Mouse (Mus musculus): ENCODE measurements at regions not wholly inside any gene's neighbourhood (a gene's known extent, or its start where the extent isn't known, plus 50 kb on each side); places are given as distances from the start of the nearest gene placed in this dataset.
A peak's percentile ranks its signal among the peaks of the same experiment; 100 is the strongest.

DNA sequence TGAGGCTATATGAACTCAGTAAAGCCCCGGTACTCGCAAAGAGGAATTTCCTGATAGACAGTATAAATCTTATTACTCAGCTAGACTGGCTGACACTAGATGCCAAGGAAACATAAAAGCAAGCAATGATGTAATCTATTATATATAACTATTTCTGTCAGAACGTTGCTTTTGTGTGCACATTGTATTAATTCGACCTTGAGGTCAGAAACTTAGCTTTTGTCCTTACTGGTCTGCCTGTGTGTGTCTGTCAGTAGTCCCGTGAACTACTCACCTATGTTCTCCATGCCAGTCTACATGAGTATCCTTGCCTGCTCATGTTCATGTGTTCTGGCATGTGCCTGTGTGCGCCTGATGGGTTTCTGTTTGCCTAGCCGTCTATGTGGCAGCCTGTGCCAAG is 70.5 kb downstream of the Tmx1 start:
- no peak for ATAC-seq (ENCODE audit: insufficient number of reproducible peaks, low FRiP score, low TSS enrichment)

DNA sequence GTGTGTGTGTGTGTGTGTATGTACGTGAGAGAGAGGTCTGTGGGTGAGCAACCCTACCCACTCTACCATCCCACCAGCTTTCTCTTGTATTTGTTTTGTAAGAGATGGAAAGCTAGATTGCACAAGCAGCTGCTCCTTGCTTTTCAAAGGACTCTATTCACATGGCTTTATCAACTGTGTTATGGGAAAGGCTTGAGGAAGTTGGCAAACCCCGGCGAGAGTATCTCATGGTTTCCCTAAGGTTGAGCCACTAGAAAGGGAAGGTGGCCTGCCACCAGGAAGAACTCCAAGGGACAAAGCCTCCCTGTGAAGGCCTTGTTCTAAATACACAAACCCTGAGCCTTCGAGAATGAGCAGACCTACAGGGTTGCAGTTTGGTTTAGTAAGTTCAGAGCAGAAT is 71.8 kb downstream of the Tmx1 start:
- no peak for ATAC-seq (ENCODE audit: insufficient number of reproducible peaks, low FRiP score, low TSS enrichment)

DNA sequence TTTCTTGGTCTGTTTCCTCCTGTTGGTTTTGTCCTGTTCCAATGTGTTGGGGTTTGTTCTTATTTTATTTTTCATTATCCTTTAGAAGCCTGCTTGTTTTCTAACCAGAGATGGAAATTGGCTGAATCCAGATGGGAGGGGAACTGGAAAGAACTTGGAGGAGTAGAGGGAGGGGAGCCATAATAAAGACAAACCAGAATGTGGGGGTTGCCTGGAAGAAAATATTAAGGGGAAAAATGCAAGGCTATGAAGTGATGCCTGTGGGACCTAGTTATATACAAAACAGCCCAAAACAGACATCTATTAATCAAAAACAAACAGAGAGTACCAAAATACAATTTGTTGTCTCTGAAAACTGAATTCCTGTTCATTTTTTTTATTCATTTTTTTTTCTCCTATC is 78.8 kb downstream of the Tmx1 start:
- no peak for ATAC-seq (ENCODE audit: insufficient number of reproducible peaks, low FRiP score, low TSS enrichment)

DNA sequence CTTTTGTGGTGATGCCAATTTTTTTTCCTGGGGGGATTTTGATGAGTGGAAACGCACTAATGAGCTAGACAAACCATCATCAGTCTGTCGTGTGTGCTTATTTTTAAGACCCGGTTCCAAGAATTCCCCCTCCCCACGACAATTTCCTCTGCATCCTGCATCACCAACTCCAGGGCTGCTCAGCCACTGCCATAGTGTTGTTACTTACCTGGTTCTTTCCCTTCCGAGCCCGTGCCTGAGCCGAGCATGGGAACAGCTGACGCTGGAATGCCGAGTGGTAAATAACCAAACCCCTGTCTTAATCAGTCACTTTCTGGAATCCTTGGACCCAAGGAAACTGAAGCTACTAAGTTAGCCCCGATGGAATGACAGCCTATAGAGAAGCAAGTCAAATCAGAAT is 79.3 kb downstream of the Tmx1 start:
- ATAC-seq (ENCODE audit: insufficient number of reproducible peaks, low FRiP score, low TSS enrichment), result no peak

DNA sequence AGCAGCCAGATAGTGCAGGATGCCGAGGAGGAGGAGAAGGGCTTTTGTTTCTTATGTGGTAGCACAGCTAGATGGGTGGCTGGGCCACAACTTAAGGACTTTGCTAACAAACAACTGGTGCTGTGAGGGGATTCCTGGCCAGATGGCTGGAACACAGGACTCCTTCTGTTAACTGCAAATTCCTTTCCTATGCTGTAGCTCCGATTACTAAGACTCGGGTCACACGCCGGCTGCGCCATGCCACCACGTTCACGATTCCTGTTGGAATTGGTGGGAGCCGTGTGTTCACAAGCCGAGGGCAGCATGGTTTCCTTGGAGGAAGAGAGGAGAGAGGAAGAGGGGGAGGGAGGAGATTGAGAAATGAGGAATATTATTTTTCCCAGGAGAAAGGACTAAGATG is 79.9 kb downstream of the Tmx1 start:
- no peak for ATAC-seq (ENCODE audit: insufficient number of reproducible peaks, low FRiP score, low TSS enrichment)

DNA sequence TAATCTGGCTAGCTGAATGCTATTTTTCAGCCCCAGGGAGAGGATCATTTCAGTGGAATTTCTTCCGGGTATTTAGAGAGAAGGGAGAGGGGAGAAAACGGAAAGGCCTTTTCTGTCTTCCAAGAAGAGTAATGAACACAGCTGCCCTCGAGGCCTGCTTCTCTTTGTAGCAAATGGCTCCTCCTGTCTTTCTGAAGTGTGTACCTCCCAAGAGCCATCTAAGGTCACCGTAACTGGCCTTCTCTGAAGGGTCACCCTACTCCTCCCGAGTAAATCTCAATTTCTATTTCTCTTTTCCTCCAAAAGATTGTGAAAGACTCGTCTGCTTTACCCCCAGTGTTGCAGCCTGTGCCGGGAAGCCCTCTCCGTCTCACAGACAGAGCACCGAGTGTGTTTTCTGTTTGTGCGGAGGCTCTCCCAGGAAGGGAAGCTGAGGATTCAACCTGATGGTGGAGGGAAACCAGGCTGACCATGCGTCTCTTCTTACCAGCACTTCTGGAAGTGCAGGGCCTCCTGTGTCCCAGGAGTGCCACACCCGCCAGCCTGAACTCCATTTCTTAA is 80.6 kb downstream of the Tmx1 start:
- no peak for ATAC-seq (ENCODE audit: insufficient number of reproducible peaks, low FRiP score, low TSS enrichment)

DNA sequence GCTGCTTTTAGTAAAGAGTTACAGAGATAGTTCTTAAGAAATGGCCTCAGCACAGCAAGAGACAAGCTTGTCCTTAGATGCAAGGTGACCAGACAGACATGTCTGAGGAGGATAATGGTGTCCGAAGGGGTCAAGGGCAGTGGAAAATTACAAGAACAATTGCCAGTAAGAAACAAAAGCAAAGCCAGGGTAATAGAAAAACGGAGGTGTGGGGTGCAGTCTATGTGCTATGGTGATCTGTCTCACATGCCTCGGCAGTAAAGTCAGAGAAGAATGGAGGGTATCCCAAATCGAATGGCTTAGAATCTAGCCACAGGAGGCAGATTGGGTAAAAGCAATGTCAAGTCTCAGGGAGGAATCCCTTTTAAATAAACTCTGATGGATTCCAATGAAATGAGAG is 86.2 kb downstream of the Tmx1 start:
- ATAC-seq (ENCODE audit: insufficient number of reproducible peaks, low FRiP score, low TSS enrichment), result no peak

DNA sequence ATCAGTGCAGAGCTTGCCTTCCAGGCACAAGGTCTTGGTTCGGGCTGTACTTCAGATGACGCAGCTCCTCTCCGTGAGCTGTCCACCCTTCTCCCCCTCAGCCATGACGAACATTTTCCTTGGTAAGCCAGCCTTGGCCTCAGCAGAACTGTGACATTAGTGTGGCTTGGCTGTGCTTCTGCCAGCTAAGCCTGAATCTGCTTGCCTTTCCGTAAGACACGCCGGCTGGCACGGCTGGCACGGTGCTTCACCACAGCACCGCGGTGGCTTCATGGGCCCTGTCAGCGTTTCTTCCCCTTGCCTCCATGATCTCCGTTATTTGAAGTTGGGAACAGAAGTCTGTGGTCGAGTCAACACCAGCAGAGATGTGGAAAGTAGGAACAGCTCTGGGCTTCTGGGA is 87.0 kb downstream of the Tmx1 start:
- ATAC-seq (ENCODE audit: insufficient number of reproducible peaks, low FRiP score, low TSS enrichment), result no peak

DNA sequence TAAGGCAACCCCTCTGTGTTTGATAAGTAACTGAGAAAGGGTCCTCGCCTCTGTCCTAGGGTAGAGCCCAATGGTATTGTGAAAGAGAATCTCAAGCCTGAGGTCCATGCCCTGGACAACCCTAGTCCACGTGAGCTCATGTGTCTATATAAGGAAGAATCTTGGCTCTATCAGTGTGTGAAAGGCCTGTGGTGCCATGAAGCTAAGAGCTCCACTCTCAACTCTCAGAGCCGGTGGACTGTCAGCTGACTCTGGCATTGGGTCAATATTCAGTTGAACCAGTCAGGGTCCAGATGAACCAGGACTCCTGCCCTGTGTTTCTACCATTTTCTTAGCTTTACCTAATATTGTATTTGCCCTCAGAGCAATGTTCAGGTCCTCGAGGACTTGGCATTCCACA is 88.5 kb downstream of the Tmx1 start:
- no peak for ATAC-seq (ENCODE audit: insufficient number of reproducible peaks, low FRiP score, low TSS enrichment)

DNA sequence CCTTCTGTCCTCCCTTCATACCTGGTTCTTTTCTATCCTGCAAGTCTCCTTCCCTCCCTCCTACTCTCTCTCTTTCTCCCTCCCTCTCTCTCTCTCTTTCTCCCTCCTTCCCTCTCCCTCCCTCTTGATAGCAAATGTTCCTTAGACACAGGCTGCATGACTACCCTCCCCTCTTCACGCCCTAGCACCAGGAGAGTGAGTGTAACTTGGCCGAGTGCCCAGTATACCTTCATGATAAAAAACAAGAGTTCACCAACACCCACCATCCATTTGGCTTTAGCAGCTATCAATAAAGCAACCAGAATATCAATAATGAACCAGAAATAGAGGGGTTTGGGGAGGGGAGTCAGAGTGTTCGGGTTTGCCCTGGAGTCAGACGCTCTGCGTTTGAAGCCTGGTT is 90.4 kb downstream of the Tmx1 start:
- ATAC-seq (ENCODE audit: insufficient number of reproducible peaks, low FRiP score, low TSS enrichment), result no peak

DNA sequence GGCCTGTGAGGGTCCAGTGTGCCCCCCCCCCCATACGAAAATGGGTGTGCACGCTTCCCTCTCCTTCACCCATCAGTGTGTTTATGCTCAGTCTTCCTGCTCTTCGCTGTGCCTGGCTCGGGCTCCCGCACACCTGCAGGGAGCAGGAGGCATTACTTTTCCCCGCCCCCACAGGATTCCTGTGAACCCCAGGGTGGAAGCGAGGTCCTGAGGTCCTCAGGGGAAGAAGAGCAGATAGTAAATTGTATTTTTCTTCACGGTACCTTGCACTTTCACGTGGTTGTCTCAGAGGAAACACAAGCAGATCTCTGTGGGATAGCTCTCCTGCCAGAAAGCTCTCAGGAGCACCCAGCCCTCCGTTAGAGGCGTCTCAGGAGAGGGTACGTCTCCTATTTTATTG is 91.4 kb downstream of the Tmx1 start:
- no peak for ATAC-seq (ENCODE audit: insufficient number of reproducible peaks, low FRiP score, low TSS enrichment)

DNA sequence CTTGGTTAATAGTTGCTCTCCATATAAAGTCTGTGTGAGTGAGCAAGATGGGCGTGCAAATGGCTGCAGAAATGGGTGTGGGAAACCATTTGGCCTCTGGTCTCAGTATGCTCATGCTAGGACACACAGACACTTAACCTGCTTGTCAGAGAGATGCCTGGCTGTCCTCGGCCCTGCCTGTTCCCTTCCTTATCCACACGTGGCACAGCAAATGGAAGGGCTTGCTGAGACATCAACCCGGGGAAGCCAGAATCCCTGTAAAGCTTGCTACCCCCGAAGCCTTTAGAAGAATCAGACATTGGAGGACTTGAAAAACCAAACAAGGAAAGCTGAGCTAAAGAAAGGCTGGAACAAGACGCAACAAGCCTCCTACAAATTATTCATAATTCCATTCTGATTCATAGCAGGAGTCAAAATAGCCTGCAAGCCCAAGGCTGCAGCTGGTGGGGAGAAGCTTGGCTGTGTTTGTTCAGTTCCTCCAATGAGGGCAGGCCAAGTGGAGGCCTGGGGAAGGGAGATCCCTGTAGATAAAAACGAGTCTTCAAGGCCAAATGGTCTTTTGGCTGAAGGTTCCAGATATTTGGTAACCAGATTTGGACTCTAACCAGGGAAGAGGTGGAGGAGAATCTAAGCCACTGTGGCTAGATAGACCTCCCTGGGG is 92.1 kb downstream of the Tmx1 start:
- no peak for ATAC-seq (ENCODE audit: insufficient number of reproducible peaks, low FRiP score, low TSS enrichment)

DNA sequence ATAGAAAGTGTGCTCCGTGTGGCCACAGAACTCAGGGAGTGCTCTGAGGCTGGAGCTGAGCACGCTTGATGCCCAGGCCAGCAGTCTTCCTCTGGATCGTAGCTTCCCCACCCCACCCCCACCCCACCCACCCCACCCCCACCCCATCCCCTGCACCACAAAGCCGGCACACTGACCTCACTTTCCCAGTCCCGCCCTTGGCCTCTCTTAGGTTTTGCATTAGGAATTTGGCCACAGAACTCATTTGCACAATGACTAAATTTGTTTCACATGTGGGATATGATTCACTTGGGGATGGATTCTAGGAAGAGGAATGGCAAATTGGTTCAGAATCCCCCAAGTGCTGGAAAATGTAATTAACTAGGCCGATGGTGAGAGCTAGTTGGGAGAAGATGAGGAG is 94.3 kb downstream of the Tmx1 start:
- ATAC-seq (ENCODE audit: insufficient number of reproducible peaks, low FRiP score, low TSS enrichment), result no peak

DNA sequence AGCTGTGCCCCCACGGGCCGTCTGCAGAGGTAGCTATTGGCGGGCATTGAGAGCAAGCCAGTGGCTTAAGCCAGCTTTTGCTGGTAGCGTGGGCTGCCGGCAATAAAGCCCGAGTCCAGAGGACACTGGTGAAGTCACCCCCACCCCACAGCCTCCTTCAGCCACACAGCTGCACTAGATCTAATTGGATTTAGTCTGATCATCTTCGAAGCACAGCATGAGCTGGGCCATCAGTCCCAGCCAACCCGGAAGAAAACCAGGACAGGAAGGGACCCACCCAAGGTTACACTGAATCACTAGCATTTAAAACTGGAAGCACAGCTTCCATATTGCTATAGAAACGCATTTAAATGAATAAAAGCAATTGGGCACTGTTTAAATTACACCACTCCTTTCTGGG is 96.4 kb downstream of the Tmx1 start:
- no peak for ATAC-seq (ENCODE audit: insufficient number of reproducible peaks, low FRiP score, low TSS enrichment)

DNA sequence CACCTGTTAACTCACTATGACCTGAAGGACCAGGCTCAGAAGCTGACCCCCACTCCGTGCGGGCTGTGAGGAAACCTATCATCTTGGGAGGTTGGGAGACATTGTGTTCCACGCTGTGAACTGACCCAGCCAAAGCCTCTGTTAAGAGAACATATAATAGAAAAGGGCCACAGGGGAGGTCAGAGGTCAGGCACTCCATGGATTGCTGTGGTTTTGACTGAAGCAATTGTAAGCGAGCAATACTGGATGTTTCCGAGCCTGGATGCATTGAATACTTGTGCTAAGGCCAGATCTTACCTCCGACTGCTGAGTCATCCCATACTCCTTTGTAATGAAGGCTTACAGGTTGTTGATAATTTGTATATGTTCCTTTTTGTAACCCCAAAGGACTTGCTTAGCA is 101.0 kb downstream of the Tmx1 start:
- ATAC-seq (ENCODE audit: insufficient number of reproducible peaks, low FRiP score, low TSS enrichment), result no peak

DNA sequence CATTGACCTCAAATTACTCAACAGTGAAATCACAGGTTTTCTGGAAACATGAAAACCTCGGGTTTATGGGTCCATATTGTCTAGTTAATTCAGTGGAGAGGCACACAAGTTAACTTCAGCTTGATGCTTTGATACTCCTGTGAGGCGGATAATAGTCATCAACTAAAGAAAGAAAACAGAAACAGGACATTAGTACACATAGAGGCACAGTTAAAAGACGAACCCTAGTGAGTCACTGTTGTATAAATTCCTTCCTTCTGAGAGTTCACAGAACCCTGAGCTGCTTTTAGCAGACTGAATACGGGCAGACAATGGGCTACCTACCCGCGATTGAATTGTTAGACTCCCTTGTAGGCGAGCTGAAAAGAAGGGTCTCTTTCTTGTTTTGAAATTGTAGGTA is 101.7 kb downstream of the Tmx1 start:
- ATAC-seq (ENCODE audit: insufficient number of reproducible peaks, low FRiP score, low TSS enrichment), result no peak

DNA sequence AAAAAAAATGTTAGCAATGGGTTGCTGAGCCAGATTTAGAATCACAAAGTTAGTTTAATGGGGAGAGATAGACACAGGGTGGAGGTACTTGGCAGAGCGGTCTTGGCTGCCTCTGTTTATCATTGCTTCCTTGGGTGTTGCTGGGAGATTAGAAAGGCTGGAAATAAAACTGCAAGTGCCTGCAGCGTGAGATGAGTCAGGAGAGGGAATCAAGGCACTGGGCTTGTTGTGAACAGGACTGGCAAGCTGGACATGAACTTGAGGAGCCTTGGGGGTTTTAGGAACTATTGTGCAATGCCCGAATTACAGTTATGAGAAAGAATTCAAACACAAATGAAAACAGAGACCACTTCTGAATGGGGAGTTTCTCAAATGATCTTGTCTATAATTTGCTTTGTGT is 102.8 kb downstream of the Tmx1 start:
- ATAC-seq (ENCODE audit: insufficient number of reproducible peaks, low FRiP score, low TSS enrichment), result no peak

DNA sequence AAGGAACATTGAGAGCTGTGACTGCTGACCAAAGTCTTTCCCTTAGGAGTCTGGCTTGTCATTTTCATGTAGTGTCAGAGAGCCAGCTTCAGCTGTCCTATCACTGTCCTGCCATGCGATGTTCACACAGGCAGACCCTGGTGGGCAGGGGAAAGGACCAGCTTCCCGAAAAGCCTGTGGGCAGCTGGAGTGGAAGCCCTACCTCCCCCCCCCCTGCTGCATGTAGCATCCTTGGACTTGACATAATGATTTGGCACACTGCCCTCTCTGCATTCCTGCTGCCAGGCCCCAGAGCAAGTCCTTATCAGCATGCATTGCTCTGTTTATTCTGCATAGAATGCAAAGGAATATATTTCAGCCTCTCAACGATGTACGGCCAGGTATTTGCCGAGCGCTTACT is 103.9 kb downstream of the Tmx1 start:
- ATAC-seq (ENCODE audit: insufficient number of reproducible peaks, low FRiP score, low TSS enrichment), result no peak

DNA sequence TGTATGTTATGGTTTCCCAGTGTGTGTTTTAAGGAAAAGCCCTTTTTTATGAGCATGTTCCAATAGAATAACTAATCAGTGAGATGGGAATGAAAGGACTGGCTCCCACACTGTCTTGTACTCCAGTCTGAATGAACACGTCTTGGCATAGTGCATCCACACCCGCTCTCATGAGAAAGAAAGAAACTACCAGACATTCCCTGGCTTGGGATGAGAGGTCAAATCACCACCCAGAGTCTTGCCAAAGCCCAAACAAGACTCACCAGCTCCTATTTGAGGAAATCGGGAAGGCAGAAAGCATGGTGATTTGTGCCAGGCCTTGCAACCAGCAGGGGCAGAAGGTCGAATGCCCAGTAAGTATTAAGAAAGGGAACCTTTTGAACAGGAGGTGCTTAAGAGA is 110.6 kb downstream of the Tmx1 start:
- no peak for ATAC-seq (ENCODE audit: insufficient number of reproducible peaks, low FRiP score, low TSS enrichment)

DNA sequence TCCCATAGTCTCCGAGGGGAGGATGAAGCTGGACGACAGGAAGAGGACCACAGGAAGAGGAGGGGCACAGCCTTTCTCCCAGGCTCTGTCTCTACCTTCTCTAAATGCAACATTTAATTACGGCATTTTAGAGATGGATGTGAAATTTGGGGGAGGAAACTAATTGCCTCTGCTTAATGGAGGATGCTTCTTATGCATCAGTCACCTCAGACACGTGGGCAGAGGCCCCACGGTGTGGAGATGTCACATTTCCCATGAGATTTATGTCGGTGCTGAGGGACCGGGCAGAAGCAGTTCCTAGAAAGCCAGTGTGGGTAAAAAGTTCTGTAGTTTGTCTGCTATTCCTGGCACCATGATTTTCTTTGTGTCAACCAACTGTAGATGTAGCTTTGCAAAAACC is 122.8 kb downstream of the Tmx1 start:
- no peak for ATAC-seq (ENCODE audit: insufficient number of reproducible peaks, low FRiP score, low TSS enrichment)

DNA sequence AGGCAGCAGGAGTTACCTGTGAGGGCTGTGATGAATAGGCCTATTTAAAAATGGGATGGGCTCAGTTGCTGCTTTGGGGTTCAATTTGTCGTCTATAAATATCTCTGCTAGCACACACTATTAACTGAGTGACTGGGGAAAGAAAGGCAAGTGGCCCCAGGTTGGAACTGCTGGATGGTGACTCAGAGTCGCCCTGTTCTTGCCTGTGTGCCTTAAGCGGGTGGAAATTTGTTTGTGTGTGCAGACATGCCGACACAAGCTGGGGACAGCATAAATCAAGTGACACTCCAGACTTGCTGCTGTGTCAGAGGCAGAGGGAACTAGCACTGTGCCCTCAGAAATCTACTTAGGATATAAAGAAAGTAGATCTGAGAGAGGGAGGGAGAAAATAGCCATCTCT is 124.9 kb downstream of the Tmx1 start:
- no peak for ATAC-seq (ENCODE audit: insufficient number of reproducible peaks, low FRiP score, low TSS enrichment)

DNA sequence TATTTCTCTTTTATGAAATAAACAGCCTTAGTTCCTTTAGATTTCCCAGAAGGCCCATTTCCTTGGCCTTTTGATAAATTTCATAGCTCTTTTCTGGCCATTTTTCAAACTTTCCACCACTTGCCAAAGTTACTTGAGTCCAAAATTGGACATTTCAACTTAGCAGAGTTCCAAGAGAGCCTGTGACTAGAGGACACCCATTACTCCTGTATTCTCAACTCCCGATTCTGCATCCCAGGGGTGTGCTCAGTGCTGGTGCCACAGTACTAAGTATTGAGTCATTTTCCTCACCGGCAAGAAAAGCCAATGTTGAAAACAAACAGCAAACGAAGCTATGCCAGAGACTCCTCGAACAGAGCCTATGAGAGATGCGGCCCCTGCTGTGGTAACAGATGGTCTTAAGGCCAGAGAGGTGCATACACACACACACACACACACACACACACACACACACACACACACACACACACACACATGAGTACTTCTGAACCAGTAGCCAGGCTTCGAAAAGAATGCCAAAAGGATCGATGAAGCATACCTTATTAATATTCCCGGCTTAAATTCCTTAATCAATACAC is 126.5 kb downstream of the Tmx1 start:
- peak; percentile 75 for ATAC-seq (ENCODE audit: insufficient number of reproducible peaks, low FRiP score, low TSS enrichment)
